Comparison of ENCODE assay signal across 10 mouse cellular contexts in genomic region chr9:65569491-65569971, GRCm38 (mm10). TPM values are rescaled to one million over a fixed set of nuclear protein-coding genes. Genes with fewer than 3 reads are reported as not detected.
DNase-seq lines count a peak whose midpoint lies in the region.
"Had no signal": no experiment of that assay in that cellular context is flagged by ENCODE, and none has a peak within 500 bp of the region (broad histone marks: within the 10 kb centered on the region; RNA-seq: fewer than 3 reads in every experiment).

No protein-coding gene starts in this region.

- H3K36me3 ChIP-seq in macrophage (ENCODE audit: inconsistent target), result peaks cover 52% of the 10 kb centered on the region

- intact Hi-C loops in heart, postnatal 25 days (cut with DNase I), result no loop called here

- H3K79me2 ChIP-seq in macrophage (ENCODE audit: inconsistent target), result peaks cover 96% of the 10 kb centered on the region

- peak overlapping the region; percentile 97 for H3K27ac ChIP-seq in macrophage

- H3K4me3 ChIP-seq in macrophage (ENCODE audit: inconsistent target), result no peak overlapping the region

- DNase-seq in gastrocnemius, adult 18-20 months (ENCODE audit: low spot score), result peak; percentile 73
- no peak for DNase-seq in gastrocnemius, postnatal 10 days
- DNase-seq in adrenal gland, postnatal 36 days, result peak; percentile 65 to 73
- peak; percentile 73 for DNase-seq in heart, postnatal 25 days (ENCODE audit: low spot score)
- no peak for DNase-seq in frontal cortex, postnatal 36 days (ENCODE audit: low spot score in 2 of 2)
- DNase-seq in ovary, postnatal 14 days (ENCODE audit: low spot score), result no peak
- no peak for DNase-seq in left cerebral cortex, adult 9 months (ENCODE audit: low spot score in 2 of 2)
- DNase-seq: right cerebral cortex, adult 18-20 months had no signal

- WGBS in macrophage (ENCODE audit: missing documents), result 21% methylated on average over 6 of the region's 6 CpGs

RNA-seq across cellular contexts. Expression of gene Plekho2, which starts 10.3 kb away (rescaled TPM):
- total RNA-seq in gastrocnemius, adult 18-20 months (2021), result 1 to 10 TPM; 2.2 to 5.4 TPM
- 10 to 100 TPM; 11.4 to 17.3 TPM for total RNA-seq in gastrocnemius, postnatal 10 days (2021)
- 10 to 100 TPM; 56.6 to 71.5 TPM for total RNA-seq in adrenal gland, postnatal 36 days (2021)
- 10 to 100 TPM; 12.9 to 13.2 TPM for total RNA-seq in heart, postnatal 25 days (2021)
- 1,000 to 10,000 TPM in 1 of 26 experiments, 100 to 1,000 TPM in 25; 183 to 1,124 (median 419) TPM for total RNA-seq in macrophage (2018; cell fraction: chromatin; rRNA removed)
- 100 to 1,000 TPM; 261 to 438 (median 317) TPM for total RNA-seq in macrophage (2018; cell fraction: cytosol; rRNA removed)
- 1,000 to 10,000 TPM in 2 of 26 experiments, 100 to 1,000 TPM in 24; 284 to 1,133 (median 407) TPM for total RNA-seq in macrophage (2018; cell fraction: nucleus; rRNA removed)
- polyA plus RNA-seq in macrophage (2018), result 195 to 316 TPM (median 234 TPM) in 3 replicates

RNA-seq across cellular contexts. Expression of gene Pif1, which starts 17.4 kb away (rescaled TPM):
- total RNA-seq in gastrocnemius, adult 18-20 months (2021), result not detected
- 1 to 10 TPM in 1 of 2 experiments, under 1 TPM in 1; 0.92 to 1.4 TPM for total RNA-seq in gastrocnemius, postnatal 10 days (2021)
- under 1 TPM; 0.46 to 0.92 TPM for total RNA-seq in adrenal gland, postnatal 36 days (2021)
- not detected for total RNA-seq in heart, postnatal 25 days (2021)
- total RNA-seq in macrophage (2018; cell fraction: chromatin; rRNA removed), result 1 to 10 TPM in 14 of 26 experiments, under 1 TPM in 3, not detected in 9; 0.42 to 7.2 (median 1.2) TPM
- total RNA-seq in macrophage (2018; cell fraction: cytosol; rRNA removed), result 1 to 10 TPM in 1 of 26 experiments, under 1 TPM in 19, not detected in 6; 0.03 to 1.3 (median 0.27) TPM
- 1 to 10 TPM in 5 of 26 experiments, under 1 TPM in 17, not detected in 4; 0.12 to 3.1 (median 0.45) TPM for total RNA-seq in macrophage (2018; cell fraction: nucleus; rRNA removed)
- polyA plus RNA-seq in macrophage (2018), result 0.51 to 0.53 TPM in 2 of 3 replicates, not detected in the other

RNA-seq across cellular contexts. Expression of gene Ankdd1a, which starts 49.5 kb away (rescaled TPM):
- total RNA-seq in gastrocnemius, adult 18-20 months (2021), result not detected
- not detected for total RNA-seq in gastrocnemius, postnatal 10 days (2021)
- total RNA-seq in adrenal gland, postnatal 36 days (2021), result 1 to 10 TPM; 2.0 to 3.4 TPM
- not detected for total RNA-seq in heart, postnatal 25 days (2021)
- 10 to 100 TPM in 10 of 26 experiments, 1 to 10 TPM in 16; 2.1 to 25.4 (median 7.0) TPM for total RNA-seq in macrophage (2018; cell fraction: chromatin; rRNA removed)
- total RNA-seq in macrophage (2018; cell fraction: cytosol; rRNA removed), result under 1 TPM in 16 of 26 experiments, not detected in 10; 0.07 to 0.44 (median 0.15) TPM
- 10 to 100 TPM in 2 of 26 experiments, 1 to 10 TPM in 21, under 1 TPM in 3; 0.52 to 18.4 (median 2.1) TPM for total RNA-seq in macrophage (2018; cell fraction: nucleus; rRNA removed)
- 0.13 TPM in 1 of 3 replicates, not detected in the others for polyA plus RNA-seq in macrophage (2018)
- polyA plus RNA-seq: C2C12 had no signal

RNA-seq across cellular contexts. Expression of gene Rbpms2, which starts 59.9 kb away (rescaled TPM):
- 1 to 10 TPM; 1.5 to 2.3 TPM for total RNA-seq in gastrocnemius, adult 18-20 months (2021)
- 1 to 10 TPM; 2.4 to 4.0 TPM for total RNA-seq in gastrocnemius, postnatal 10 days (2021)
- total RNA-seq in adrenal gland, postnatal 36 days (2021), result 10 to 100 TPM; 51.1 to 67.3 TPM
- 10 to 100 TPM; 37.1 to 39.3 TPM for total RNA-seq in heart, postnatal 25 days (2021)
- total RNA-seq in macrophage (2018; cell fraction: chromatin; rRNA removed), result under 1 TPM in 3 of 26 experiments, not detected in 23; 0.44 to 0.67 (median 0.62) TPM
- total RNA-seq in macrophage (2018; cell fraction: cytosol; rRNA removed), result under 1 TPM in 15 of 26 experiments, not detected in 11; 0.07 to 0.52 (median 0.22) TPM
- total RNA-seq in macrophage (2018; cell fraction: nucleus; rRNA removed), result under 1 TPM in 3 of 26 experiments, not detected in 23; 0.36 to 0.56 (median 0.42) TPM
- 0.14 to 0.42 TPM (median 0.28 TPM) in 3 replicates for polyA plus RNA-seq in macrophage (2018)

Comparison
In these comparisons a context has a peak if more than half of its experiments do, and no peak if none do; other contexts are left out.
1. DNase-seq: peak in gastrocnemius, adult 18-20 months (single experiment), adrenal gland, postnatal 36 days (2 of 2) and heart, postnatal 25 days (single experiment); none in gastrocnemius, postnatal 10 days (single experiment), frontal cortex, postnatal 36 days (0 of 2), ovary, postnatal 14 days (single experiment) and left cerebral cortex, adult 9 months (0 of 2).